Mouse (Mus musculus): ENCODE results near the gene Pgpep1l. TPM values are rescaled to one million over a fixed set of nuclear protein-coding genes. Genes with fewer than 3 reads are reported as not detected.

Gene Pgpep1l
- polyA plus RNA-seq, 1 experiment from 2014 or later = not detected

GRCm38 (mm10) chr7:68223356-68223808, 40.7 kb downstream of the Pgpep1l start:
- peak; percentile 75 for ATAC-seq
- Histone ChIP-seq H3K4me2 (ENCODE audit: low read length) (0 out of 2 replicates have a peak overlapping the region, but pooled peaks have one; percentile 9), H3K36me3 (ENCODE audit: control insufficient read depth, insufficient read depth, low read length) (peaks cover 1% of the 10 kb centered on the region; the same call in 1 of the 2 replicates), H3K27me3 (ENCODE audit: control insufficient read depth, insufficient read depth, low read depth, low read length) (no peaks in the 10 kb centered on the region), H3K27ac (ENCODE audit: low read length) (peak overlapping the region; percentile 79), H3K9ac (ENCODE audit: low read depth, low read length) (peak overlapping the region; percentile 47; the same call in 1 of the 2 replicates), H3K4me1 (ENCODE audit: control insufficient read depth, insufficient read depth, low read length) (peaks cover 14% of the 10 kb centered on the region), H3K4me3 (ENCODE audit: low read depth, low read length) (no peak overlapping the region), H3K9me3 (replicated peaks; ENCODE audit: control insufficient read depth, low read length, poor library complexity, severe bottlenecking) (no peaks in the 10 kb centered on the region)
- WGBS = 30% methylated on average over 13 of the region's 13 CpGs

DNA sequence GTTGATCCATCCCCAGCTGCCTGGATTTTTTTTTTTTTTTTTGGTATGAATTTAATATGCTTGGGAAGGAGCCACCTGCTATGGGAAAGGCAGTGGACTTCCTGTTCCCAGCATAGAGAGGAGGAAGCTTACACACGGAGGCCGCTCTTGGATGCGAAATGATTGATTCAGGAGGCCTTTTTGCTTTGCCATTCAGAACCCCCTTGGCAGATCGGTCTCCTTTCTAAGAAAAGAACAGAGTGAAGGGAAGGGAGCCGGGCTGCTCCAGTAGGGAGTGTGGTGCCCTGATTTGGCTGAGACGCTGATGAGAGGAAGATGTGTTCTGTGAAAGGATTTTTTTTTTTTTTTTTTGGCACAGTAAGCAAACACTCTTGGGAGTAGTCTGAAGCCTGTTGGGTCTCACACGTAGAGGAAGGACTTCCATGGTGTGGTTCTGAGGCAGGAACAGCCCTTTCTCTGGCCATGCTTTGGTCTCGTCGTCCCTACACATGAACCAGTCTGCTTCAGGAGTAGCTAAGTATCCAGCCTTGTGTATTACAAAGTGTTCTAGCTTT, 42.3 kb downstream of the Pgpep1l start:
- H3K4me2 ChIP-seq (ENCODE audit: low read length) = no peak overlapping the region
- H3K36me3 ChIP-seq (ENCODE audit: control insufficient read depth, insufficient read depth, low read length) = peaks cover 11% of the 10 kb centered on the region; the same call in 1 of the 2 replicates
- H3K27ac ChIP-seq (ENCODE audit: low read length) = peak overlapping the region; percentile 5; the same call in 1 of the 2 replicates
- 81% methylated on average over 9 of the region's 9 CpGs for WGBS
- H3K9me3 ChIP-seq (replicated peaks; ENCODE audit: control insufficient read depth, low read length, poor library complexity, severe bottlenecking) = no peaks in the 10 kb centered on the region
- ATAC-seq = no peak
- H3K9ac ChIP-seq (ENCODE audit: low read depth, low read length) = no peak overlapping the region
- no peak overlapping the region for H3K4me3 ChIP-seq (ENCODE audit: low read depth, low read length)
- no peaks in the 10 kb centered on the region for H3K27me3 ChIP-seq (ENCODE audit: control insufficient read depth, insufficient read depth, low read depth, low read length)
- H3K4me1 ChIP-seq (ENCODE audit: control insufficient read depth, insufficient read depth, low read length) = peaks cover 12% of the 10 kb centered on the region

- H3K27ac ChIP-seq (ENCODE audit: low read length) = no peak overlapping the region
- H3K9ac ChIP-seq (ENCODE audit: low read depth, low read length) = no peak overlapping the region
- H3K4me1 ChIP-seq (ENCODE audit: control insufficient read depth, insufficient read depth, low read length) = peaks cover 12% of the 10 kb centered on the region
- WGBS = 88% methylated on average over 11 of the region's 11 CpGs
- H3K27me3 ChIP-seq (ENCODE audit: control insufficient read depth, insufficient read depth, low read depth, low read length) = no peaks in the 10 kb centered on the region
- ATAC-seq = no peak
- no peaks in the 10 kb centered on the region for H3K9me3 ChIP-seq (replicated peaks; ENCODE audit: control insufficient read depth, low read length, poor library complexity, severe bottlenecking)
- no peak overlapping the region for H3K4me3 ChIP-seq (ENCODE audit: low read depth, low read length)
- H3K36me3 ChIP-seq (ENCODE audit: control insufficient read depth, insufficient read depth, low read length) = peaks cover 16% of the 10 kb centered on the region; the same call in 1 of the 2 replicates
- H3K4me2 ChIP-seq (ENCODE audit: low read length) = no peak overlapping the region
These were observed 45.2 kb downstream of the Pgpep1l start for GRCm38 (mm10) chr7:68218879-68219278.

- Histone ChIP-seq H3K27ac (ENCODE audit: low read length) (no peak overlapping the region), H3K4me2 (ENCODE audit: low read length) (no peak overlapping the region), H3K27me3 (ENCODE audit: control insufficient read depth, insufficient read depth, low read depth, low read length) (no peaks in the 10 kb centered on the region), H3K4me3 (ENCODE audit: low read depth, low read length) (no peak overlapping the region), H3K4me1 (ENCODE audit: control insufficient read depth, insufficient read depth, low read length) (no peaks in the 10 kb centered on the region), H3K9ac (ENCODE audit: low read depth, low read length) (no peak overlapping the region), H3K9me3 (replicated peaks; ENCODE audit: control insufficient read depth, low read length, poor library complexity, severe bottlenecking) (no peaks in the 10 kb centered on the region), H3K36me3 (ENCODE audit: control insufficient read depth, insufficient read depth, low read length) (peaks cover 25% of the 10 kb centered on the region; the same call in 1 of the 2 replicates)
- ATAC-seq = no peak
- 83% methylated on average over 18 of the region's 18 CpGs for WGBS
These were observed 48.4 kb downstream of the Pgpep1l start for GRCm38 (mm10) chr7:68215522-68216070.

DNA sequence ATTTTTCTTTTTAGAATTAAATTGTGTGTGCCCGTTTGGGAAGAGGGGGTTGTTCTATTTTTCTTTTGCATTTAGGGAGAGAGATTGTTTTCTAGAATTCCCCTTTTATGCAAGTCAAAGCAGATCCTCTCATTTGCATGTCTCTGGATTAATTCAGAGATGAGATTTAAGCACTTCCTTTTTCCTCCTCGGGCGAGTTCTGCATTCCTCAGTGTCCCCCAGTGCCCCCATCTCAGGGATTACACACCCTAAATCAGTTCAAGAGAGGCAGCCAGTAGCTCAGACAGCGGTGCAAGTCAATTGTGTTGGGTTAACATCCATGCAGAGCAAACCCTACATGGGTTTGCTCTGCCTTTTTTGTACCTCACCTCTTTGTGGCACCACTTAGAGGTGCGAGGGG, 50.2 kb downstream of the Pgpep1l start:
- H3K36me3 ChIP-seq (ENCODE audit: control insufficient read depth, insufficient read depth, low read length) = peaks cover 29% of the 10 kb centered on the region; the same call in 1 of the 2 replicates
- H3K9me3 ChIP-seq (replicated peaks; ENCODE audit: control insufficient read depth, low read length, poor library complexity, severe bottlenecking) = no peaks in the 10 kb centered on the region
- H3K4me1 ChIP-seq (ENCODE audit: control insufficient read depth, insufficient read depth, low read length) = no peaks in the 10 kb centered on the region
- WGBS = 49% methylated on average over 5 of the region's 5 CpGs
- H3K9ac ChIP-seq (ENCODE audit: low read depth, low read length) = no peak overlapping the region
- no peak overlapping the region for H3K27ac ChIP-seq (ENCODE audit: low read length)
- no peak overlapping the region for H3K4me2 ChIP-seq (ENCODE audit: low read length)
- H3K27me3 ChIP-seq (ENCODE audit: control insufficient read depth, insufficient read depth, low read depth, low read length) = no peaks in the 10 kb centered on the region
- ATAC-seq = no peak
- no peak overlapping the region for H3K4me3 ChIP-seq (ENCODE audit: low read depth, low read length)

DNA sequence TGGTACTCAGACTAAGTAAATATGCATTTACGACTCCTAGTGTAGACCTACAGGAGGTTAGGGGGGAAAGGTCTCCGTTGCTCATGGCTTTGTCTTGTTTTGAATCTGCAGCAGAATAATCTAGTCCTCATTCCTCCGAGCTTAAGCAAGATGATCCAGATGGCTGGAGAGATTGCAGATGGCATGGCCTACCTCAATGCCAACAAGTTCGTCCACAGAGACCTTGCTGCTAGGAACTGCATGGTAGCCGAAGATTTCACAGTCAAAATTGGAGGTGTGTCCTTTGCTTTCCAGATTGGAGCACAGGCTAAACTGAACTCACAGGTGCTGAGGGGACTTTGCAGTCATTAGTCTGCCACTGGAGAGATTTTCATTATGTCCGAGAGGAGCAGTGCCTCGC, 52.1 kb downstream of the Pgpep1l start:
- Histone ChIP-seq H3K27me3 (ENCODE audit: control insufficient read depth, insufficient read depth, low read depth, low read length) (no peaks in the 10 kb centered on the region), H3K9me3 (replicated peaks; ENCODE audit: control insufficient read depth, low read length, poor library complexity, severe bottlenecking) (no peaks in the 10 kb centered on the region), H3K4me1 (ENCODE audit: control insufficient read depth, insufficient read depth, low read length) (no peaks in the 10 kb centered on the region), H3K36me3 (ENCODE audit: control insufficient read depth, insufficient read depth, low read length) (peaks cover 27% of the 10 kb centered on the region), H3K4me3 (ENCODE audit: low read depth, low read length) (no peak overlapping the region), H3K27ac (ENCODE audit: low read length) (no peak overlapping the region), H3K4me2 (ENCODE audit: low read length) (no peak overlapping the region), H3K9ac (ENCODE audit: low read depth, low read length) (no peak overlapping the region)
- no peak for ATAC-seq
- WGBS = 92% methylated on average over 7 of the region's 7 CpGs

DNA sequence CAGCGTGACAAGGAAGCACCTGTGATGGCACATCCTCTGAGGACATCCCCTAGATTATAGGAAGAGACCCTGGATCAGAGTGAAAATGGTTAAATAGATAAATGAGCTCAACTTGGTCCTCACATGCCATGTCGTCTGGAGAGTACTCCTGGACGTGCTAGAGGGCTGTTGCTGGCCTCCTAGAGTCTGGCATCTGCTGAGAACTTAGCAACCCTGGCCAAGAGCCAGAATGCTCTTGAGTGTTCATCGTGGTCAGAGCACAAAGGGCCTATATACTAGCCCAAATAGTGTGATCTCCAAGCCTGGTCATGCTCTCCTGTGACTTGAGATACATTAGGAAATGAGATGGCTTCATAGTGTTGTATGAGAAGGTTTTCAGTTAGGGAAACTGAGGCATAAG, 53.6 kb downstream of the Pgpep1l start:
- H3K4me1 ChIP-seq (ENCODE audit: control insufficient read depth, insufficient read depth, low read length) = no peaks in the 10 kb centered on the region
- H3K27me3 ChIP-seq (ENCODE audit: control insufficient read depth, insufficient read depth, low read depth, low read length) = no peaks in the 10 kb centered on the region
- H3K4me2 ChIP-seq (ENCODE audit: low read length) = no peak overlapping the region
- ATAC-seq = no peak
- H3K9me3 ChIP-seq (replicated peaks; ENCODE audit: control insufficient read depth, low read length, poor library complexity, severe bottlenecking) = no peaks in the 10 kb centered on the region
- H3K27ac ChIP-seq (ENCODE audit: low read length) = no peak overlapping the region
- 74% methylated on average over 4 of the region's 4 CpGs for WGBS
- H3K36me3 ChIP-seq (ENCODE audit: control insufficient read depth, insufficient read depth, low read length) = peaks cover 27% of the 10 kb centered on the region
- H3K4me3 ChIP-seq (ENCODE audit: low read depth, low read length) = no peak overlapping the region
- no peak overlapping the region for H3K9ac ChIP-seq (ENCODE audit: low read depth, low read length)

- Histone ChIP-seq H3K4me3 (ENCODE audit: low read depth, low read length) (no peak overlapping the region), H3K27ac (ENCODE audit: low read length) (no peak overlapping the region), H3K27me3 (ENCODE audit: control insufficient read depth, insufficient read depth, low read depth, low read length) (no peaks in the 10 kb centered on the region), H3K4me2 (ENCODE audit: low read length) (no peak overlapping the region), H3K4me1 (ENCODE audit: control insufficient read depth, insufficient read depth, low read length) (no peaks in the 10 kb centered on the region), H3K36me3 (ENCODE audit: control insufficient read depth, insufficient read depth, low read length) (peaks cover 22% of the 10 kb centered on the region), H3K9ac (ENCODE audit: low read depth, low read length) (no peak overlapping the region), H3K9me3 (replicated peaks; ENCODE audit: control insufficient read depth, low read length, poor library complexity, severe bottlenecking) (no peaks in the 10 kb centered on the region)
- 95% methylated on average over 6 of the region's 6 CpGs for WGBS
- ATAC-seq = no peak
These were observed 55.0 kb downstream of the Pgpep1l start for GRCm38 (mm10) chr7:68209039-68209438.

GRCm38 (mm10) chr7:68205776-68206427, 58.1 kb downstream of the Pgpep1l start:
- no peak for ATAC-seq
- peaks cover 17% of the 10 kb centered on the region for H3K36me3 ChIP-seq (ENCODE audit: control insufficient read depth, insufficient read depth, low read length)
- 91% methylated on average over 8 of the region's 8 CpGs for WGBS

More at GRCm38 (mm10) chr7:68205776-68206427, 58.1 kb downstream of the Pgpep1l start:
- Histone ChIP-seq H3K4me3 (ENCODE audit: low read depth, low read length) (no peak overlapping the region), H3K9me3 (replicated peaks; ENCODE audit: control insufficient read depth, low read length, poor library complexity, severe bottlenecking) (no peaks in the 10 kb centered on the region), H3K4me2 (ENCODE audit: low read length) (no peak overlapping the region), H3K27me3 (ENCODE audit: control insufficient read depth, insufficient read depth, low read depth, low read length) (no peaks in the 10 kb centered on the region), H3K9ac (ENCODE audit: low read depth, low read length) (no peak overlapping the region), H3K4me1 (ENCODE audit: control insufficient read depth, insufficient read depth, low read length) (no peaks in the 10 kb centered on the region), H3K27ac (ENCODE audit: low read length) (no peak overlapping the region)

Data from midbrain, embryonic 16.5 days (tissue).